Mouse (Mus musculus): Measurements from ENCODE around the gene Cyp4a14.
"Not testable (repeated sequence)": the region's sequence is repeated elsewhere in the genome, so short reads cannot be mapped to it uniquely, and the experiment has no call there.

Cyp4a14 gene

GRCm38 (mm10) chr4:115496001-115496400, at the start of gene Cyp4a14:
Cyp4a14 (minus strand) TSS chr4:115496142.
- in situ Hi-C loops (cut with MseI, MboI), result no loop called here

- in situ Hi-C loops (cut with MseI, MboI), result no loop called here
Measured at GRCm38 (mm10) chr4:115545101-115545500, 49.2 kb upstream of the Cyp4a14 start.

DNA sequence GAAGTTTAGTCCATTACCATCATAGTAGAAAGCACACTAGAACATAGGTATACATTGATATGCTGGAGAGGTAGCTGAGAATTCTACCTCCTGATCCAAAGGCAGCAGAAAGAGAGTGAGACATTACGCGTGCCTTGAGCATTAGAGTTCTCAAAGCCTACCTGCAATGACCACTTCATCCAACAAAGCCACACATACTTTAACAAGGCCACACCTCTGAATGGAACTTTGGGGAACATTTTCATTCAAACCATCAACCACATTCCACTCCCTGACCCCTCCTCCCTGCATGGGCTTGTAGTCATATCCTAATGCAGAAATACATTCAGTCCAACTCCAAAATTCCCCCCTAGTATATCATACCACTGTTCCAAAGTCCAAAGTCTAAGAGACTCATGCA, 25.8 kb upstream of the Cyp4a14 start:
- in situ Hi-C loops (cut with MseI, MboI), result no loop called here

DNA sequence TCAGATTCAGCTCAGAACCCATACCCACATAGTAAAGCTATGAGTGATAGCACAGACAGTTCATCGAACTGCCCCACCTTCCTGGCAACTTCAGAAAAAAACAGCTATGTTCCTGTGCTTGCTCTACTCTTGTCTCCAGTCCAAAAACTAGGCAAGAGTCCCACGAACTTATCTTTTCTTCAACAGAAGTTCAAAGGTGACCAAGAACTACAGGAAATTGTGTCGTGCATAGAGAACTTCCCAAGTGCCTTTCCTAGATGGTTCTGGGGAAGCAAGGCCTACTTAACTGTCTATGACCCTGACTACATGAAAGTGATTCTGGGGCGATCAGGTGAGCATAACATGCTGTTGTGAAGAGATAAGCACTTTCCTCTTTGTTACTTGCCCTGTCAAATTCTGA, 23.5 kb upstream of the Cyp4a14 start:
- in situ Hi-C loops (cut with MseI, MboI), result no loop called here

- in situ Hi-C loops (cut with MseI, MboI), result not testable (repeated sequence)
Measured at GRCm38 (mm10) chr4:115518000-115518399, 22.1 kb upstream of the Cyp4a14 start, which contains the start of gene Cyp4a10. Cyp4a10 (plus strand) TSS chr4:115518264.

DNA sequence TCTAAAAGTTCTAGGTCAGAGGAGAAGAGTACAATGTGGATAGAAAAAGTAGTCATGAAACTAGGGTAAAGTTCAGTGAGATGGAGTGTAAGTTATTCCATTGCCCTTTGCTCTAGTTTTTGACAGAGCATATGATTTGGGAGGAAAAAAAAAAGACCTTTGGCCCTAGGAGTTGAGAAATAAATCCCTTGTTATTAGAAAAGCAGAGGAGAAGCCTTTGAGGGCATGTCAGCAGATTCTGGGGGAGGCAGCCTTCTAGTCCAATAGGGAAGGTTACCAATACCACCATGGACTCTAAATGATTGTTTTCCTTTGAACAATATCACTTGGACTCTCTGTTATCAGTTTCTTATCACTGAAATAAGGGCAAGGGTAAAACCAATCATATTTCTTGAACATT, 18.0 kb upstream of the Cyp4a14 start:
- in situ Hi-C loops (cut with MseI, MboI), result not testable (repeated sequence)

DNA sequence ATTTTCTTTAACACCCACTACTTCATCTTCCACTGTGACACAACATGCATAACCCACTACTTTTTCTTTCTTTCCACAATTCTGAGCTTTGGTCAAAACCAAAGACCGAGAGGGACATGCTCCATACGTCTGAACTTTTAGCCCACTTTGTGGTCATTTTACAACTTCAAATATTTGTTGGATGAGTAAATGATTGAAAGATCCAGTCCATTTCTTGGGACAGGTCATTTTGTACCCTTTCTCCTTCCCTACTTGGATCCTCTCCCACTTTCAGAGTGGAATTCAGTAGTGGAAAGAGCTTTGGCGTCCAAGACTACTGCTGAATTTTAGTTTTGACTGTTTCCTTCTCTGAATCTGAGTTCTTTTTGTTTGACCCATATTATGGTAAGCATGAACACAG, 1.5 kb upstream of the Cyp4a14 start:
- in situ Hi-C loops (cut with MseI, MboI), result no loop called here

DNA sequence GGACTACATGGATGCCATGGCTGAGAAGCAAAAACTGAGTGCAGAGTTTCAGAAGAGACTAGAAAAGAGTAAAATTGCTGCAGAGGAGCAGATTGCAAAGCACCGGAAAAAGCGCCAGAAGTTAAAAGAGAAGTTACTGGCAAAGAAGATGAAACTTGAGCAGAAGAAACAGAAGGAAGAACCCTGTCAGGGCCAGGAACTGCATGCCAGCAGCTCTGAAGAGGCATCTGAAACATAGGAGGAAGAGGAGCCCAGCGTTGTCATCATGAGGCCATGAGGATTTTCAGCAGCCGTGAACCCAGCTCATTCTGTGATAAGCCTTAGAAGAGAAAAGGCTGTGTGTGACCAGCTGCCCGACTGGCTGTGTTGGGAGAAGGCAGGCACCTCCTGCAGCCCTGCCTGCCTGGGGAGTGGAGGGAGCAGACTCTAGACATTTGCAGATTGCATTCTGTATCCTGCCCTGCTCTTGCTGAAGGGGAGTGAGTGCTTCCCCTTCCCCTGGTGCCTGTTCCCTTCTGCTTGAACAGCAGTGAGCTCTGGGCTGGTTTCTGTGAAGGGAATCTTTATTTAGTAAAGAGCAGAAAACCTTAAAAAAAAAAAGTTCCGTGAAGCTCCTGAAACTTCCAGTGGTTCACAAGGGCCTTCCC, 14.8 kb downstream of the Cyp4a14 start:
- in situ Hi-C loops (cut with MseI, MboI), result loop anchor here (10.0 kb wide), 1 partner anchor 224 kb away; no protein-coding TSS in a partner anchor

DNA sequence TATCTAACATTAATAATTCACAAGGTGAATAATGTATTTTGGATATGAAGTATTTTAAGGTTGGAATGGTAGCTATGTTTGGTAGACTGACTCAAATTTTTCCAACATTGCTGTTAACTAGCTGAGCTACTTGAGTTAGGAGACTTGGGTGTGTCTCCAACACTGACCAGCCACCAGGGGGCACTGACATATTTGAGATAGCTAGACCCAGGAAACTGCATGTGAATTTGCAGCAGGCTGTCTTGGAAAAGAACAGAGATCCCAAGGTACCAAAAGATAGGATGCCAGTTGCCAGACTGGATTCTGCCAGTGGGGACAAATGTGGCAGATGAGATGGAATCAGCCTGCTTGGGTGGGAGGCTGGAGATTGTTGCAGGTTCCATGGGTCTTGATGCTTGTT, 19.9 kb downstream of the Cyp4a14 start:
- in situ Hi-C loops (cut with MseI, MboI), result not testable (repeated sequence)

- in situ Hi-C loops (cut with MseI, MboI), result not testable (repeated sequence)
Measured at GRCm38 (mm10) chr4:115473585-115473984, 22.4 kb downstream of the Cyp4a14 start.

- in situ Hi-C loops (cut with MseI, MboI), result no loop called here
Measured at GRCm38 (mm10) chr4:115452304-115452703, 43.6 kb downstream of the Cyp4a14 start, which contains the start of gene Cyp4a30b. Cyp4a30b (plus strand) TSS chr4:115452604.

GRCm38 (mm10) chr4:115450577-115451137, 45.3 kb downstream of the Cyp4a14 start:
- in situ Hi-C loops (cut with MseI, MboI), result no loop called here

Data from mouse trophoblast stem cell (cell line).